ENCODE assay signal across 9 mouse cellular contexts in the genomic region with DNA sequence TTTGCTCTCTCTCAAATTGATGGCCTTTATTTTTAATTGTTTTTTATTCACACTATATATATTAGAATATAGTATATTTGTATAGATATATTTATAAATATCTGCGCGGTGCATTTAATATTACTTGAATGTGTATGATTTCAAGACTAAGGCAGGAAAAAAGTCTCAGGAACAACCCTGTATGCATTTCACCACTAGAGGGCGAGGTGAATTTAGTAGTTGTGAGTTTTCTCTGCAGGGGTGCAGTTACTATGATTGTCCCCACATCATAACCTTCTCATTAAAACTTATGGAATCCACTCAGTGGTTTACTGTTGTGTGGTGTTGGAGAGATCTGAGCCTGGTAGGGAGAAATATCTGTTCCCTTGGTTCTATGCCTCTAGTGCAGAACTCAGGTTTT. TPM values are rescaled to one million over a fixed set of nuclear protein-coding genes. Genes with fewer than 3 reads are reported as not detected.
DNase-seq lines count a peak whose midpoint lies in the region; ATAC-seq and TF ChIP-seq lines count a peak whose summit lies in the region.
"Had no signal": no experiment of that assay in that cellular context is flagged by ENCODE, and none has a peak within 500 bp of the region (broad histone marks: within the 10 kb centered on the region; RNA-seq: fewer than 3 reads in every experiment).

No protein-coding gene starts in this region.

- H3K27ac ChIP-seq in midbrain, postnatal 0 days (ENCODE audit: low read depth, low read length) = no peak overlapping the region
- H3K27ac ChIP-seq in midbrain, embryonic 16.5 days (ENCODE audit: low read length) = no peak overlapping the region
- H3K27ac ChIP-seq: limb, embryonic 15.5 days had no signal

- no peak for ATAC-seq in midbrain, postnatal 0 days (ENCODE audit: low FRiP score)
- no peak for ATAC-seq in midbrain, embryonic 16.5 days

- H3K4me1 ChIP-seq in midbrain, postnatal 0 days (ENCODE audit: insufficient read depth, low read length) = no peaks in the 10 kb centered on the region
- H3K4me1 ChIP-seq in midbrain, embryonic 16.5 days (ENCODE audit: control insufficient read depth, insufficient read depth, low read length) = no peaks in the 10 kb centered on the region
- H3K4me1 ChIP-seq: limb, embryonic 15.5 days had no signal

- H3K9ac ChIP-seq in midbrain, postnatal 0 days (replicated peaks; ENCODE audit: low read length, poor library complexity, severe bottlenecking) = no peak overlapping the region
- no peak overlapping the region for H3K9ac ChIP-seq in midbrain, embryonic 16.5 days (ENCODE audit: low read depth, low read length)
- H3K9ac ChIP-seq: limb, embryonic 15.5 days had no signal

- WGBS in midbrain, postnatal 0 days = 50% methylated on average over 3 of the region's 3 CpGs
- 48% methylated on average over 3 of the region's 3 CpGs for WGBS in midbrain, embryonic 16.5 days

- H3K9me3 ChIP-seq in midbrain, postnatal 0 days (ENCODE audit: low read length) = no peaks in the 10 kb centered on the region
- no peaks in the 10 kb centered on the region for H3K9me3 ChIP-seq in midbrain, embryonic 16.5 days (replicated peaks; ENCODE audit: control insufficient read depth, low read length, poor library complexity, severe bottlenecking)
- H3K9me3 ChIP-seq: limb, embryonic 15.5 days had no signal

- TF ChIP-seq CTCF in midbrain, postnatal 0 days (IDR thresholded peaks at IDR 0.05) = peak; percentile 50

- no peak overlapping the region for H3K4me3 ChIP-seq in midbrain, postnatal 0 days (ENCODE audit: low read depth, low read length)
- no peak overlapping the region for H3K4me3 ChIP-seq in midbrain, embryonic 16.5 days (ENCODE audit: low read depth, low read length)
- H3K4me3 ChIP-seq: limb, embryonic 15.5 days had no signal

- peak; percentile 12 for DNase-seq in heart, postnatal 4 days
- no peak for DNase-seq in heart, postnatal 36 days
- DNase-seq in midbrain, postnatal 0 days (ENCODE audit: low spot score) = peak; percentile 21
- peak; percentile 0 for DNase-seq in c-Kit-positive CD71-negative TER-119-negative erythroid progenitor cells, embryonic 14.5 days (ENCODE audit: low read depth)
- DNase-seq in retina, embryonic 14.5 days (ENCODE audit: low spot score) = peak; percentile 60
- DNase-seq in urinary bladder, postnatal 10 days (ENCODE audit: low spot score) = no peak
- no peak for DNase-seq in cerebellum, adult 18-20 months

- no peaks in the 10 kb centered on the region for H3K36me3 ChIP-seq in midbrain, postnatal 0 days (ENCODE audit: insufficient read depth, low read length)
- H3K36me3 ChIP-seq in midbrain, embryonic 16.5 days (ENCODE audit: control insufficient read depth, insufficient read depth, low read length) = no peaks in the 10 kb centered on the region
- H3K36me3 ChIP-seq: limb, embryonic 15.5 days had no signal

- no peak overlapping the region for H3K4me2 ChIP-seq in midbrain, postnatal 0 days (ENCODE audit: low read depth, low read length, poor library complexity, severe bottlenecking)
- H3K4me2 ChIP-seq in midbrain, embryonic 16.5 days (ENCODE audit: low read length) = no peak overlapping the region
- H3K4me2 ChIP-seq: limb, embryonic 15.5 days had no signal

- H3K27me3 ChIP-seq in midbrain, postnatal 0 days (ENCODE audit: insufficient read depth, low read length) = no peaks in the 10 kb centered on the region
- H3K27me3 ChIP-seq in midbrain, embryonic 16.5 days (ENCODE audit: control insufficient read depth, insufficient read depth, low read depth, low read length) = no peaks in the 10 kb centered on the region
- H3K27me3 ChIP-seq: limb, embryonic 15.5 days had no signal

- intact Hi-C loops in heart, postnatal 36 days (cut with DNase I) = no loop called here

RNA-seq across cellular contexts. Expression of gene Lipf, which starts 18.0 kb away (rescaled TPM):
- not detected for total RNA-seq in heart, postnatal 4 days (2021)
- total RNA-seq in heart, postnatal 36 days (2021) = not detected
- total RNA-seq in midbrain, postnatal 0 days (2014; rRNA removed) = not detected in 2 replicates
- not detected in 2 replicates for polyA plus RNA-seq in midbrain, postnatal 0 days (2015; fragmentation: Nextera tagmentation; extraction: Ambion mirVana)
- polyA plus RNA-seq in midbrain, embryonic 16.5 days (2015; fragmentation: Nextera tagmentation; extraction: Ambion mirVana) = not detected in 2 replicates

RNA-seq across cellular contexts. Expression of gene Lipk, which starts 29.1 kb away (rescaled TPM):
- not detected for total RNA-seq in heart, postnatal 4 days (2021)
- not detected for total RNA-seq in heart, postnatal 36 days (2021)
- 0.11 TPM in 1 of 2 replicates, not detected in the other for total RNA-seq in midbrain, postnatal 0 days (2014; rRNA removed)
- not detected in 2 replicates for polyA plus RNA-seq in midbrain, postnatal 0 days (2015; fragmentation: Nextera tagmentation; extraction: Ambion mirVana)
- not detected in 2 replicates for polyA plus RNA-seq in midbrain, embryonic 16.5 days (2015; fragmentation: Nextera tagmentation; extraction: Ambion mirVana)

Comparison
In these comparisons a context has a peak if more than half of its experiments do, and no peak if none do; other contexts are left out.
1. DNase-seq: peak in heart, postnatal 4 days (single experiment), midbrain, postnatal 0 days (single experiment), c-Kit-positive CD71-negative TER-119-negative erythroid progenitor cells, embryonic 14.5 days (single experiment) and retina, embryonic 14.5 days (single experiment); none in heart, postnatal 36 days (0 of 2), urinary bladder, postnatal 10 days (single experiment) and cerebellum, adult 18-20 months (0 of 2).